Mouse (Mus musculus): ENCODE data around the gene Cdc37l1. TPM values are rescaled to one million over a fixed set of nuclear protein-coding genes. Genes with fewer than 3 reads are reported as not detected.
"Not testable (repeated sequence)": the region's sequence is repeated elsewhere in the genome, so short reads cannot be mapped to it uniquely, and the experiment has no call there.

Cdc37l1 gene
- total and polyA plus RNA-seq, 2 experiments, result 8.6 to 37.3 TPM

DNA sequence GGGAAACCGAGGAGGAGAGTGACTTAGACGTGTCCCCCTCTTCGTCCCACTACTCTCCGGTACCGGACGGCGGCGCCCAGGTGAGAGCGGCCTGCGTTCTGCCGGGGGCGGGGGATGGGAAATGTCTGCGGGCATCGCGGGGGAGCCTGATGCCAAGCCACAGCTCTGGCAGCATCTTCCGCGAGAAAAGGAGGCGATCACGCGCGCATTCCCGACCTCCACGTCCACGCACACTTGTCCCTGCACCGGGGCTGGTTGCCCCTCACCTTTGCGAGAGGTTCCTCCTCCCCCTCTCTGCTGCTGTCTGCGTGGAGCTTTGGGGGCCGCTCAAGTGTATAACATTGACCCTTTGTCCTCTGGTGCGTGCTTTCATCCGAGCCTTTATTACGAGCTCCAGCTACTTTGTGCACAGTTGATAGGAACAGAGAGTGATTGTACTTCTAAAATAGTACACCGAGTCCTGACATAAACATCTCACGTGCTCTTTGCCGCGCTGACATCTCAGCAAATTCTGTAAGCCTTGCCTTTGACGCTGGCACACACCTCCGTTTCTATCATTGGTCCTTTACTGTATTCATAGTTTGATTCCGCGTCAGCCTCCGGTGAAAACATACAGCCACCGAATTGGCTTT is 554 bp downstream of the Cdc37l1 start:
- peak overlapping the region; percentile 85 for H3K9ac ChIP-seq (ENCODE audit: low read depth, low read length)
- peaks cover 4% of the 10 kb centered on the region; the same call in 1 of the 2 replicates for H3K4me1 ChIP-seq (ENCODE audit: control insufficient read depth, insufficient read depth, low read length)
- H3K27me3 ChIP-seq (ENCODE audit: control insufficient read depth, insufficient read depth, low read length), result no peaks in the 10 kb centered on the region
- TF ChIP-seq CTCF (IDR thresholded peaks at IDR 0.05; ENCODE audit: low read depth, low read length) (no peak), POLR2A (IDR thresholded peaks at IDR 0.05; ENCODE audit: extremely low read depth, insufficient read depth, low read length) (no peak)
- H3K4me3 ChIP-seq (ENCODE audit: insufficient read depth, low read depth, low read length), result peak overlapping the region; percentile 89
- peaks cover 8% of the 10 kb centered on the region; the same call in 1 of the 2 replicates for H3K36me3 ChIP-seq (ENCODE audit: control insufficient read depth, insufficient read depth, low read length)
- WGBS, result under 1% methylated on average over 38 of the region's 41 CpGs
- H3K79me2 ChIP-seq (ENCODE audit: control insufficient read depth, insufficient read depth, low read length), result peaks cover 2% of the 10 kb centered on the region; the same call in 1 of the 2 replicates
- peak; percentile 67 for DNase-seq (ENCODE audit: extremely low read depth, low read depth, low spot score)
- H3K27ac ChIP-seq (replicated peaks; ENCODE audit: insufficient read depth, low read depth, low read length), result peak overlapping the region; percentile 72

DNA sequence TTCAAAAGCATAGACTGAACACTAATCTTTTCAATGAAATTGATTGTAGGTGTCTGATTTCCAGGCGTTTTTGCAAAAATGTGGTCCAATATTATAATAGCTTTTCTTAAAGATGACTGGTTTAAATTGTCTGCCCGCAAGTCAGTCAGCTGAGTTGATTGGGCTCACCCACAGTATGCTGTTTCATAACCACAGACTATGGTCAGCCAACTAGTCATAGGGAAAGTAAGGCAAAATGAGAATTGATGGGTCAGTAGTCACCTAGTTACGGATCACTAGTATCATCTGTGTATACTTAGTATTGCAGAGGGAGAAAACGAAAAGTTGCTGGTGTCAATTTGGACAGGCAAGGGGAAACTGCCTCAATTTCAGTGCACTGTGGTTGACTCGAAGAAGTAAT is 1.2 kb downstream of the Cdc37l1 start:
- peak overlapping the region; percentile 89 for H3K4me3 ChIP-seq (ENCODE audit: insufficient read depth, low read depth, low read length)
- WGBS, result 34% methylated on average over 5 of the region's 5 CpGs
- no peaks in the 10 kb centered on the region for H3K27me3 ChIP-seq (ENCODE audit: control insufficient read depth, insufficient read depth, low read length)
- peak; percentile 55 for DNase-seq (ENCODE audit: extremely low read depth, low read depth, low spot score)
- peak overlapping the region; percentile 72 for H3K27ac ChIP-seq (replicated peaks; ENCODE audit: insufficient read depth, low read depth, low read length)
- peaks cover 2% of the 10 kb centered on the region; the same call in 1 of the 2 replicates for H3K79me2 ChIP-seq (ENCODE audit: control insufficient read depth, insufficient read depth, low read length)
- H3K36me3 ChIP-seq (ENCODE audit: control insufficient read depth, insufficient read depth, low read length), result peaks cover 8% of the 10 kb centered on the region; the same call in 1 of the 2 replicates
- no peak overlapping the region; the same call in 1 of the 2 replicates for H3K9ac ChIP-seq (ENCODE audit: low read depth, low read length)
- H3K4me1 ChIP-seq (ENCODE audit: control insufficient read depth, insufficient read depth, low read length), result peaks cover 8% of the 10 kb centered on the region
- no peak for TF ChIP-seq POLR2A (IDR thresholded peaks at IDR 0.05; ENCODE audit: extremely low read depth, insufficient read depth, low read length)
- no peak for TF ChIP-seq CTCF (IDR thresholded peaks at IDR 0.05; ENCODE audit: low read depth, low read length)

DNA sequence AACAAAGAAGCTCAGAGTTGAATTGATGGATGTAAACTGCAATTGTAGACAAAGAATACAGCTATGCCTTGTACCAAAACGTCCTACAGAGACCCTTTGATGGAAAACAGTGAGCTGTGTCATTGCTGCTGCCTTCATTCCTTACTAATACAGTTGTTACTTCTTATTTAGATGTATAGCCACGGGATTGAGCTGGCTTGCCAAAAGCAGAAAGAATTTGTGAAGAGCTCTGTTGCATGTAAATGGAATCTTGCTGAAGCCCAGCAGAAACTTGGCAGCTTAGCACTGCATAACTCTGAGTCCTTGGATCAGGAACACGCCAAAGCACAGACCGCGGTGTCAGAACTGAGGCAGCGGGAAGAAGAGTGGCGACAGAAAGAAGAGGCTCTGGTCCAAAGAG is 4.7 kb downstream of the Cdc37l1 start:
- no peak overlapping the region for H3K27ac ChIP-seq (replicated peaks; ENCODE audit: insufficient read depth, low read depth, low read length)
- H3K4me1 ChIP-seq (ENCODE audit: control insufficient read depth, insufficient read depth, low read length), result peaks cover 15% of the 10 kb centered on the region
- peaks cover 2% of the 10 kb centered on the region; the same call in 1 of the 2 replicates for H3K79me2 ChIP-seq (ENCODE audit: control insufficient read depth, insufficient read depth, low read length)
- 62% methylated on average over 7 of the region's 7 CpGs for WGBS
- TF ChIP-seq CTCF (IDR thresholded peaks at IDR 0.05; ENCODE audit: low read depth, low read length) (no peak), POLR2A (IDR thresholded peaks at IDR 0.05; ENCODE audit: extremely low read depth, insufficient read depth, low read length) (no peak)
- H3K9ac ChIP-seq (ENCODE audit: low read depth, low read length), result no peak overlapping the region
- H3K36me3 ChIP-seq (ENCODE audit: control insufficient read depth, insufficient read depth, low read length), result peaks cover 11% of the 10 kb centered on the region; the same call in 1 of the 2 replicates
- H3K4me3 ChIP-seq (ENCODE audit: insufficient read depth, low read depth, low read length), result no peak overlapping the region
- no peaks in the 10 kb centered on the region for H3K27me3 ChIP-seq (ENCODE audit: control insufficient read depth, insufficient read depth, low read length)
- no peak for DNase-seq (ENCODE audit: extremely low read depth, low read depth, low spot score)

DNA sequence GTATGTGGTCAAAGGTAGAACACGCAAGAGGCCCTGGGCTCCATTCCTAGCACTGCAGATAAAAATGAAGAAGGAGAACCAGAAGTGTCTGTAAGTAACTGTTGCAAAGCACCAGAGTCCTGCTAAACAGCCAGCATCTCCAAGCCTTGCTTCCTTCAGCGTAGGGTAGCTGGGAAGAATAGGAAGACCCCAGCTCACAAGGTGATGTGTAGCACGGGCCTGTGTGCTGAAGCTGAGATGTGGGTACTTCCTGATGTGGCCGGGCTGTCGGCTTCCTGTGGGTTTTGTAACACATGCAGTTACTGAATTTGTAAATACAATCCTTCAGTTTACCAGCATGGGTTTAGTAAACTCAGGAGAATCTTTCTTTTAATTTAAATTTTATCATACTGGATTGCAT is 5.2 kb downstream of the Cdc37l1 start:
- 87% methylated on average over 5 of the region's 5 CpGs for WGBS
- no peaks in the 10 kb centered on the region for H3K27me3 ChIP-seq (ENCODE audit: control insufficient read depth, insufficient read depth, low read length)
- no peak overlapping the region for H3K27ac ChIP-seq (replicated peaks; ENCODE audit: insufficient read depth, low read depth, low read length)
- peaks cover 15% of the 10 kb centered on the region; the same call in 1 of the 2 replicates for H3K36me3 ChIP-seq (ENCODE audit: control insufficient read depth, insufficient read depth, low read length)
- H3K9ac ChIP-seq (ENCODE audit: low read depth, low read length), result no peak overlapping the region
- no peak overlapping the region for H3K4me3 ChIP-seq (ENCODE audit: insufficient read depth, low read depth, low read length)
- peaks cover 2% of the 10 kb centered on the region; the same call in 1 of the 2 replicates for H3K79me2 ChIP-seq (ENCODE audit: control insufficient read depth, insufficient read depth, low read length)
- DNase-seq (ENCODE audit: extremely low read depth, low read depth, low spot score), result no peak
- peaks cover 15% of the 10 kb centered on the region for H3K4me1 ChIP-seq (ENCODE audit: control insufficient read depth, insufficient read depth, low read length)
- TF ChIP-seq CTCF (IDR thresholded peaks at IDR 0.05; ENCODE audit: low read depth, low read length), result no peak

DNA sequence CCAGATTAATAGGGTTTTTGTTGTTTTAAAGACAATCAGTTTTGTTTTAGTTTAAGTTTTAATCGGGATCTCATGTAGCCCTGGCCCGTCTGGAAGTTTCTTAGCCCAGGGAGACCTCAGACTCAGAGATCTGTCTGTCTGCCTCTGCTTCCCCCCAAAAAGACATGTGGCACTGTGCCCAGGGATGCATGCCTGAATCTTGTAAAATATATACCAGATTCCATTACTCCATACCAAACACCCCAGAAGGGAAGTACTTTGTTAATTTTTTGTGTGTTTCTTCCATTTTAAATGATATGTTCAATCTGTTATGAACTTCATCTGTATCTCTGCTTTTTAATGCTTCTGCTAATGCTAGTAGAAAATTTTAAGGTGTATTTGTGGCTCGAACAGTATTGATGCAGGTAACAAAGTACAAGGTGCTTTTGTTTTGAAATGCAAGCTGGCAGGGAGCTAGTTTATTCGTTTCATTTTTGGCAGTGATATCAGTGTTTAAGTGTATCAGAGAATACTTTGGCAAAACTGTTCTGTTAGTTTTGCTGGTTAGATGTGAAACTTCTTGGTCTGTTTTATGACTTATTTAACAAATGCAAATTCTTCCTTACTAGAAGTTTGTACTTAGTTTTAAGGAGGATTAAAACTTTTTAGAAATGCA is 8.0 kb downstream of the Cdc37l1 start:
- H3K79me2 ChIP-seq (ENCODE audit: control insufficient read depth, insufficient read depth, low read length), result peaks cover 3% of the 10 kb centered on the region; the same call in 1 of the 2 replicates
- H3K4me3 ChIP-seq (ENCODE audit: insufficient read depth, low read depth, low read length), result no peak overlapping the region
- H3K9ac ChIP-seq (ENCODE audit: low read depth, low read length), result no peak overlapping the region; the same call in 1 of the 2 replicates
- DNase-seq (ENCODE audit: extremely low read depth, low read depth, low spot score), result peak; percentile 95
- H3K4me1 ChIP-seq (ENCODE audit: control insufficient read depth, insufficient read depth, low read length), result peaks cover 11% of the 10 kb centered on the region
- 46% methylated on average over 4 of the region's 4 CpGs for WGBS
- no peaks in the 10 kb centered on the region for H3K27me3 ChIP-seq (ENCODE audit: control insufficient read depth, insufficient read depth, low read length)
- peaks cover 28% of the 10 kb centered on the region for H3K36me3 ChIP-seq (ENCODE audit: control insufficient read depth, insufficient read depth, low read length)
- no peak for TF ChIP-seq CTCF (IDR thresholded peaks at IDR 0.05; ENCODE audit: low read depth, low read length)
- TF ChIP-seq POLR2A (IDR thresholded peaks at IDR 0.05; ENCODE audit: extremely low read depth, insufficient read depth, low read length), result no peak
- peak overlapping the region; percentile 91 for H3K27ac ChIP-seq (replicated peaks; ENCODE audit: insufficient read depth, low read depth, low read length)

DNA sequence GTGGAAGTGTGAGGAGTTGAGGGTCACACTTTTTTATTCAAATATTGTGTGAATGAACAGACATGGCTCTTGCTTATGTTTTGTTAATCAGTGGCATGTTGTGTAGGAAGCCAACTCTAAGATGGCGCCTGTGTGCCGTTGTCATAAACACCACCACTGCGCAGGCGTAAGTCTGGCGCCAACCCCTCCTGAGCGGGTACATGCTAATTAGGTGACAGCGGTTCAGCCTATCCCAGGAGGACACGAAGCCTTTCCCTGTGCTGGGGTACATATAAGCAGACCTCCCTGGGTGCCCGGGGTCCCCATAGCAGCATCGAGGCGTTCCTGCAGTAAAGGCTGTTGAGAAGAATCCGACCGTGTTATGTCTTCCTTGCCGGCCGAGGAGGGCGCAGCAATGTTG is 10.2 kb downstream of the Cdc37l1 start:
- WGBS, result 97% methylated on average over 16 of the region's 16 CpGs
- H3K79me2 ChIP-seq (ENCODE audit: control insufficient read depth, insufficient read depth, low read length); H3K9ac ChIP-seq (ENCODE audit: low read depth, low read length); H3K27ac ChIP-seq (replicated peaks; ENCODE audit: insufficient read depth, low read depth, low read length); H3K4me3 ChIP-seq (ENCODE audit: insufficient read depth, low read depth, low read length); H3K27me3 ChIP-seq (ENCODE audit: control insufficient read depth, insufficient read depth, low read length); DNase-seq (ENCODE audit: extremely low read depth, low read depth, low spot score): not testable (repeated sequence)
- Histone ChIP-seq H3K4me1 (ENCODE audit: control insufficient read depth, insufficient read depth, low read length) (peaks cover 11% of the 10 kb centered on the region), H3K36me3 (ENCODE audit: control insufficient read depth, insufficient read depth, low read length) (peaks cover 27% of the 10 kb centered on the region)
